Mouse (Mus musculus) bone marrow, adult 2 months (tissue): ENCODE data around the gene Nbr1.

ENCODE experiments used
- CTCF ChIP-seq: fragments of 200-500 bp; IDR thresholded peaks from 2 replicates; pipeline ENCODE4 v1.5.1; 2011; ENCODE audit warnings: low read length, control low read depth; ENCODE audit not compliant: control insufficient read depth, insufficient read depth
- POLR2A ChIP-seq: fragments of 200-500 bp; IDR thresholded peaks from 2 replicates; pipeline ENCODE4 v1.6.1; 2011; ENCODE audit warnings: low read depth, mild to moderate bottlenecking, control low read depth, low read length, borderline replicate concordance; ENCODE audit not compliant: control insufficient read depth

DNA sequence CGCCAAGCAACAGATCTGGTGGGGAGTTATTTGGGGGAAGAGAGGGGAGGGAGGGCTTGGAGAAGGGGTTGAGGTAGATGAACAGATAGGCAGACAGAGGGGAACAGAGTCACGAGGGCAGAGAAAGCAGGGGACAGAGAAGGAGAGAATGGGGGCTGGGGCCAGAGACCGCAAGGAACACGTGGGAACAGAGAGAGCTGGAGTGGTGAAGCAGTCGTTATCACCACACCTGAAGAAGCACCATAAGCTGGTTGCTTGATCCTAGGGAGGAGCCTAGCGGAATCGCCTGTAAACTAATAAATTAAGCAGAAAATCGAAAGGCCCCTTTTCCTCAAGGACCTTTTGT, 74.7 kb downstream of the Nbr1 start:
- TF ChIP-seq CTCF (no peak), POLR2A (no peak)
